Mouse (Mus musculus) midbrain, embryonic 16.5 days (tissue): ENCODE measurements around the gene Cdhr5. TPM values are rescaled to one million over a fixed set of nuclear protein-coding genes. Genes with fewer than 3 reads are reported as not detected.

ENCODE experiments used
- ATAC-seq: fragments of 200-750 bp; cut with Nextera tagmentation; 2 replicates; pipeline ENCODE4 v1.8.0; 2017; ENCODE audit warnings: moderate TSS enrichment
- H3K27ac ChIP-seq: fragments of 300-500 bp; sonication (generic); 2 replicates; pipeline ENCODE4 v1.5.1; 2014; ENCODE audit warnings: mild to moderate bottlenecking, low read length, mixed read lengths
- H3K27me3 ChIP-seq: fragments of 300-500 bp; sonication (generic); 2 replicates; pipeline ENCODE4 v1.6.1; 2014; ENCODE audit warnings: low read depth, low read length, mixed read lengths; ENCODE audit not compliant: control insufficient read depth, insufficient read depth
- H3K36me3 ChIP-seq: fragments of 300-500 bp; sonication (generic); 2 replicates; pipeline ENCODE4 v1.6.1; 2014; ENCODE audit warnings: mild to moderate bottlenecking, low read length, moderate library complexity, mixed read lengths; ENCODE audit not compliant: control insufficient read depth, insufficient read depth
- H3K4me1 ChIP-seq: fragments of 300-500 bp; sonication (generic); 2 replicates; pipeline ENCODE4 v1.6.1; 2014; ENCODE audit warnings: mild to moderate bottlenecking, low read length, mixed read lengths; ENCODE audit not compliant: control insufficient read depth, insufficient read depth
- H3K4me2 ChIP-seq: fragments of 300-500 bp; sonication (generic); 2 replicates; pipeline ENCODE4 v1.6.1; 2014; ENCODE audit warnings: mild to moderate bottlenecking, low read length, mixed read lengths
- H3K4me3 ChIP-seq: fragments of 300-500 bp; sonication (generic); 2 replicates; pipeline ENCODE4 v1.5.1; 2014; ENCODE audit warnings: low read depth, mild to moderate bottlenecking, low read length, moderate library complexity, mixed read lengths
- H3K9ac ChIP-seq: fragments of 300-500 bp; sonication (generic); 2 replicates; pipeline ENCODE4 v1.6.1; 2014; ENCODE audit warnings: low read depth, low read length, mixed read lengths
- H3K9me3 ChIP-seq: fragments of 300-500 bp; sonication (generic); replicated peaks from 2 replicates; pipeline ENCODE4 v1.6.1; 2014; ENCODE audit warnings: mild to moderate bottlenecking, low read length, mixed read lengths; ENCODE audit not compliant: control insufficient read depth, poor library complexity, severe bottlenecking
- WGBS: fragments of 180-500 bp; shearing (Covaris S2); extraction: QIAGEN DNeasy Blood & Tissue Kit; methylation state at CpG from one replicate; pipeline ENCODE4 v1.1.7; 2014; 5-methylcytosine and 5-hydroxymethylcytosine counted together
- microRNA counts: library from miRNA; unstranded; fragments of <30 nt; microRNA quantifications from one replicate; lab custom pipeline; 2016
- microRNA-seq: library from miRNA; unstranded; fragments of <30 nt; microRNA quantifications from one replicate; pipeline ENCODE4, GENCODE M21; 2017
- polyA plus RNA-seq: library from polyadenylated mRNA; unstranded; fragments of >200 nt; fragmentation: Nextera tagmentation; extraction: Ambion mirVana; gene quantifications from 2 replicates; pipeline ENCODE4 v1.2.1, GENCODE M21; 2015

Gene Cdhr5
- polyA plus RNA-seq, 1 experiment from 2014 or later: not detected

DNA sequence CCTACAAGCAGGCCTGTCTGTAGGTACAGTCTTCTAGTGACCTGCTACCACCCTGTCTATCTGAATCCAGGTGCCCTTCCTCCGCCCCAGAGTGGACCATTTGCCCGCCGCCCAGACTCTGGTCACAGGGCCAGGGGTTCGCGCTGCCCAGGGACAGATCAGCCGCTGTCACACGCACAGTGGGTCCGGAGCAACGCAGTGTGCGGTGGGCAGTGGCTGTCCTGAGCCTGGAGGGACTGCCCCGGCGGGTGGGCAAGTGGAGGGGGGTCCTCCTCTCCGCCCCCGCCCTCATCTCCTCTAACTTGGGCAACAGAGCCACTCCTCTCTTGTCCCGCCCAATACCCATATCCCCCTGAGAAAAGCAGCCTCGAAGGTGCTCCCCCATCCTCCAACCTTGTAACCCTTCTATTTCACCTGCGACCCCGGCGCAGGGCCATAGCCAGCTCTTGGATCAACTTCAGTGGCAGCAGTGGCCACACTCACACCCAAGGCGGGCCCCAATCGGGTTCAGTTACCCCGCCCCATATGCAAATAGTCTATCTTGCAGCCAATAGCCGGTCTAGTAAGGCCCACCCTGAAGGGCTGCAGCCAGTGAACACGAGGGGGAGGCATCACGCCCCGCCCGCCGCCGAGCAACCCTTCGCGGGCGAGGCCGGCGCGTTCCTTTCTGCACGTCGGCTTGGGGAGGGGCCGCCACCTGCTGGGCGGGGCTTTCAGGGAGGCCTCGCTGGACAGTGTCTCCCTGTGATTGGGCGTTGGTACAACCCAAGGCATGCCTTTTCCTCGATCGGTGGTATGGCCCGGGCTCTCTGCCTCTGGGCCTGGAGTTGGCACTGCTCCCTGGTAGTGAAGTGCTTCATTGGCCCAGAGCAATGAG lies 55.1 kb downstream of the Cdhr5 start:
- H3K9me3 ChIP-seq: no peaks in the 10 kb centered on the region
- no peaks in the 10 kb centered on the region; the same call in 1 of the 2 replicates for H3K36me3 ChIP-seq
- WGBS: 4% methylated on average over 43 of the region's 44 CpGs
- H3K4me3 ChIP-seq: peak overlapping the region; percentile 41
- no peaks in the 10 kb centered on the region for H3K27me3 ChIP-seq
- peaks cover 15% of the 10 kb centered on the region for H3K4me1 ChIP-seq
- peak overlapping the region; percentile 73 for H3K27ac ChIP-seq
- ATAC-seq: peak; percentile 96
- peak overlapping the region; percentile 68 for H3K9ac ChIP-seq
- H3K4me2 ChIP-seq: peak overlapping the region; percentile 80

DNA sequence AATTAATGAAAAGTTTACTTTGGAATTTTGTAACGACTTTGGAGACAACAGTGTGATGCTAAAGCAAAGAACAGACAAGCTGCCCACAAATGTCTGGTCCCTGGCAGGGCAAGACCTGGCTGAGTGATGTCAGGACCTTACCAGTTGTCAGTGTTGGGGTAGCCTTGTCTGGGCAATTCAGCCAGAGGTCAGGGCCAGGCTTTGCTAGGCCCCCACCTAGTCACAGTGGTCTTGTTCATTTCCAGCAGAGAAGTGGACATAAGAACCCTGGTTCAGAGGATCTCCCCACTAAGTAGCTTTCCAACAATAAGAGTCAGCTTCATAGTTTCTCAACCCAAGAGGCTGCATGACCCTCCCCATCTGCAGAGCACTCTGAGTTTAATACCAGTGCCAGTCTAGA lies 56.2 kb downstream of the Cdhr5 start:
- WGBS: 79% methylated on average over 1 of the region's 1 CpGs

DNA sequence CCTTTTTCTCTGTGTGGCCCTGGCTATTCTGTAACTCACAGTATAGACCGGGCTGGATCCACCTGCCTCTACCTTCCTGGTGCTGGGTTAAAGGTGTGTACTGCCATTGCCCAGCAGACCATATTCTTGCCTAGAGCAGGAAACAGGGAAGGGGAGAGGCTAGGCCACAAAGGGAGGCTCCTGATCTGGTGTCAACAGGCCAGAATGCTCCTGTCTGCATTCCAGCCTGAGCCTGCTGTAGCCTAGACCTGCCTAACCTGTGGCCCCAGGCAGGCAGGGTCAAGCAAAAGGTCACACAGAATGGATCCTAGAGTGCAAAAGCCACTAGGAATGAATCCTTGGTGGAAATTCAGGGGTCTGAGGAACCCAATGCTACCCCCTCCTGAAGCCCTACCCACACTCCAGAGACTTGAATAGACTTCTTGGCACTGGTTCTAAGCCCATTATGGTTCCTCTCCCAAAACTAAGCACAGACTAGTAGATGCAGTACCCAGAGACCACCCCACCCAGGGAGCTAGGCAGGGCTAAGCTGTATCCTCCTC lies 57.0 kb downstream of the Cdhr5 start:
- Histone ChIP-seq H3K27me3 (no peaks in the 10 kb centered on the region), H3K4me1 (peaks cover 23% of the 10 kb centered on the region), H3K36me3 (no peaks in the 10 kb centered on the region; the same call in 1 of the 2 replicates), H3K4me3 (no peak overlapping the region), H3K9ac (no peak overlapping the region), H3K9me3 (no peaks in the 10 kb centered on the region), H3K27ac (no peak overlapping the region), H3K4me2 (no peak overlapping the region)
- ATAC-seq: no peak
- WGBS: 94% methylated on average over 1 of the region's 1 CpGs

More for the DNA sequence above, 56.2 kb downstream of the Cdhr5 start:
- Histone ChIP-seq H3K36me3 (no peaks in the 10 kb centered on the region; the same call in 1 of the 2 replicates), H3K4me3 (no peak overlapping the region), H3K9ac (no peak overlapping the region), H3K27me3 (no peaks in the 10 kb centered on the region), H3K4me2 (no peak overlapping the region), H3K27ac (no peak overlapping the region), H3K9me3 (no peaks in the 10 kb centered on the region), H3K4me1 (peaks cover 19% of the 10 kb centered on the region)
- no peak for ATAC-seq

MicroRNAs encoded within 50 kb of the gene (microRNA counts, 519-probe panel; counts per million panel counts)
- microRNA mmu-miR-210 (lab: Ali Mortazavi, UCI): 2,419 counts per million, percentile 72 among the panel's probes with 10 or more counts

Small RNA genes lying within 50 kb of the gene (microRNA-seq; reads per million reads assigned to microRNA genes)
- 400 reads per million, percentile 69 among the genes with 10 or more reads in this experiment for gene Mir210

Other genes with a start within 250 kb of the Cdhr5 start
- not detected in 2 replicates for gene Gm17387, start 247.7 kb downstream of the Cdhr5 start, polyA plus RNA-seq
- 59.5 and 65.7 TPM in 2 replicates for gene B4galnt4, start 215.7 kb downstream of the Cdhr5 start, polyA plus RNA-seq
- 0.06 TPM in 1 of 2 replicates, not detected in the other for gene Pkp3, start 198.6 kb downstream of the Cdhr5 start, polyA plus RNA-seq
- gene Sigirr, start 176.2 kb downstream of the Cdhr5 start, polyA plus RNA-seq: 1.7 and 2.0 TPM in 2 replicates
- gene Ano9, start 159.0 kb downstream of the Cdhr5 start, polyA plus RNA-seq: 0.28 and 0.42 TPM in 2 replicates
- 81.6 and 82.6 TPM in 2 replicates for gene Ptdss2, start 154.4 kb downstream of the Cdhr5 start, polyA plus RNA-seq
- 35.3 and 37.8 TPM in 2 replicates for gene Rnh1, start 103.9 kb downstream of the Cdhr5 start, polyA plus RNA-seq
- gene Hras, start 82.8 kb downstream of the Cdhr5 start, polyA plus RNA-seq: 139 and 144 TPM in 2 replicates
- 11.5 and 12.7 TPM in 2 replicates for gene Lrrc56, start 82.6 kb downstream of the Cdhr5 start, polyA plus RNA-seq
- gene Lmntd2, start 62.7 kb downstream of the Cdhr5 start, polyA plus RNA-seq: 0.23 and 0.81 TPM in 2 replicates
- gene Rassf7, start 60.9 kb downstream of the Cdhr5 start, polyA plus RNA-seq: 19.8 and 21.2 TPM in 2 replicates
- gene Phrf1, start 48.0 kb downstream of the Cdhr5 start, polyA plus RNA-seq: 68.0 and 72.3 TPM in 2 replicates
- gene Irf7, start 10.3 kb downstream of the Cdhr5 start, polyA plus RNA-seq: 1.4 and 1.5 TPM in 2 replicates
- gene Sct, start 2.3 kb upstream of the Cdhr5 start, polyA plus RNA-seq: 2.4 and 2.8 TPM in 2 replicates
- 0.58 and 1.2 TPM in 2 replicates for gene Drd4, start 15.2 kb upstream of the Cdhr5 start, polyA plus RNA-seq
- gene Deaf1, start 50.9 kb upstream of the Cdhr5 start, polyA plus RNA-seq: 211 and 237 TPM in 2 replicates
- 53.1 and 54.7 TPM in 2 replicates for gene Tmem80, start 51.0 kb upstream of the Cdhr5 start, polyA plus RNA-seq
- 0.61 and 1.0 TPM in 2 replicates for gene Eps8l2, start 62.1 kb upstream of the Cdhr5 start, polyA plus RNA-seq
- 291 and 309 TPM in 2 replicates for gene Taldo1, start 115.4 kb upstream of the Cdhr5 start, polyA plus RNA-seq
- gene Gatd1, start 137.3 kb upstream of the Cdhr5 start, polyA plus RNA-seq: 48.5 and 54.9 TPM in 2 replicates
- gene Cend1, start 152.7 kb upstream of the Cdhr5 start, polyA plus RNA-seq: 109 and 151 TPM in 2 replicates
- 108 and 121 TPM in 2 replicates for gene Slc25a22, start 161.1 kb upstream of the Cdhr5 start, polyA plus RNA-seq
- gene Pidd1, start 167.2 kb upstream of the Cdhr5 start, polyA plus RNA-seq: 2.4 and 2.5 TPM in 2 replicates
- gene Rplp2, start 170.6 kb upstream of the Cdhr5 start, polyA plus RNA-seq: 607 and 649 TPM in 2 replicates
- gene Pnpla2, start 178.4 kb upstream of the Cdhr5 start, polyA plus RNA-seq: 16.9 and 17.7 TPM in 2 replicates
- 6.6 and 7.1 TPM in 2 replicates for gene Cracr2b, start 184.3 kb upstream of the Cdhr5 start, polyA plus RNA-seq
- gene Cd151, start 190.6 kb upstream of the Cdhr5 start, polyA plus RNA-seq: 17.1 and 17.5 TPM in 2 replicates
- gene Polr2l, start 198.3 kb upstream of the Cdhr5 start, polyA plus RNA-seq: 73.3 and 74.0 TPM in 2 replicates
- 45.8 and 49.1 TPM in 2 replicates for gene Tspan4, start 198.5 kb upstream of the Cdhr5 start, polyA plus RNA-seq